Mouse (Mus musculus) kidney, postnatal 25 days (tissue): ENCODE data around the gene Syn3.
A peak's percentile ranks its signal among the peaks of the same experiment; 100 is the strongest.

Experiments
- DNase-seq, 2 experiments: peaks; one replicate each; pipeline ENCODE4 v3.0.0; 2021; ENCODE audit warnings: mixed read lengths in 2 of 2

Syn3 gene

GRCm38 (mm10) chr10:86365632-86366092 lies 133.0 kb downstream of the Syn3 start:
- peak; percentile 66 to 82 for DNase-seq

- DNase-seq: no peak
These were observed 134.9 kb downstream of the Syn3 start for GRCm38 (mm10) chr10:86363669-86364309.

- no peak for DNase-seq
These were observed 139.0 kb downstream of the Syn3 start for GRCm38 (mm10) chr10:86359699-86360098.

- DNase-seq: no peak
These were observed 139.5 kb downstream of the Syn3 start for GRCm38 (mm10) chr10:86359208-86359607.

GRCm38 (mm10) chr10:86358307-86358975 lies 140.3 kb downstream of the Syn3 start:
- DNase-seq: no peak

GRCm38 (mm10) chr10:86356819-86357563 lies 141.7 kb downstream of the Syn3 start:
- peak; percentile 71 to 84 for DNase-seq

- DNase-seq: no peak
These were observed 146.2 kb downstream of the Syn3 start for GRCm38 (mm10) chr10:86352521-86352920.

GRCm38 (mm10) chr10:86351287-86351686 lies 147.4 kb downstream of the Syn3 start:
- DNase-seq: no peak

GRCm38 (mm10) chr10:86346235-86346840 lies 152.4 kb downstream of the Syn3 start:
- DNase-seq: no peak

- DNase-seq: no peak
These were observed 153.1 kb downstream of the Syn3 start for GRCm38 (mm10) chr10:86345645-86346044.

GRCm38 (mm10) chr10:86344654-86345053 lies 154.0 kb downstream of the Syn3 start:
- peak in 1 of 2 experiments; percentile 67 for DNase-seq

GRCm38 (mm10) chr10:86343931-86344330 lies 154.8 kb downstream of the Syn3 start:
- DNase-seq: no peak

GRCm38 (mm10) chr10:86343362-86343761 lies 155.3 kb downstream of the Syn3 start:
- DNase-seq: no peak

- DNase-seq: no peak
These were observed 156.0 kb downstream of the Syn3 start for GRCm38 (mm10) chr10:86342713-86343112.

- DNase-seq: no peak
These were observed 156.5 kb downstream of the Syn3 start for GRCm38 (mm10) chr10:86342151-86342550.

- peak; percentile 80 to 94 for DNase-seq
These were observed 157.1 kb downstream of the Syn3 start for GRCm38 (mm10) chr10:86341589-86341988.

GRCm38 (mm10) chr10:86340991-86341527 lies 157.6 kb downstream of the Syn3 start:
- no peak for DNase-seq

- no peak for DNase-seq
These were observed 158.3 kb downstream of the Syn3 start for GRCm38 (mm10) chr10:86340421-86340820.

GRCm38 (mm10) chr10:86339649-86340379 lies 158.9 kb downstream of the Syn3 start:
- DNase-seq: peak; percentile 94 to 95

GRCm38 (mm10) chr10:86339121-86339520 lies 159.6 kb downstream of the Syn3 start:
- no peak for DNase-seq

- DNase-seq: no peak
These were observed 160.5 kb downstream of the Syn3 start for GRCm38 (mm10) chr10:86338121-86338715.

- no peak for DNase-seq
These were observed 161.5 kb downstream of the Syn3 start for GRCm38 (mm10) chr10:86337239-86337638.
